ENCODE assay signal across 10 mouse cellular contexts in the genomic region with DNA sequence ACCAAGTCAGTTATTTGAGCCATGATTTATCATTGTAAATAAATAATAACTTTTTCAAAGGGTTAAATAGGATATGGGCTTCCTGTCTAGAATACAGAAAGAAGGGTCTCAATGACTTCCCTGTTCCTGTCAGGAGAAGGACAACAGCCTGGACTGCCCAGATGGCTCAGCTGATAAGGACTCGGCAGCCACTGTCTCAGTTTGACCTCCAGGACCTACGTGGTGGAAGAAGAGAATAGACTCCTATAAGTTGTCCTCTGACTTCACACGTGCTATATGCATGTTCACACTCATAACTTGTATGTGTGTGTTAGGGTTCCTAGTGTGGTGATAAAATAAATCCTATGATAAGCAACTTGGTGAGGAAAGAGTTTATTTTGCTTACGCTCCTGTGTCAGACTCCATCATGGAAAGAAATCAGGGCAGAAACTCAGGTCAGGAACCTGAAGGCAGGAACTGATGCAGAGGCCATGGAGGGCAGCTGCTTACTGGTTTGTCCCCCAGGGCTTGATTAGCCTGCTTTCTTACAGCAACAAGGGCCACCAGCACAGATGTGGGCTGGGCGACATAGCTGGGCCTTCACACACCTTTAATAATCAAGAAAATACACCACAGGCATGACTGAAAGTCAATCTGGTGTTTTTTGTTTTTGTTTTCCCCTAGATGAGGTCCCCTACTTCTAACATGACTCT. TPM values are rescaled to one million over a fixed set of nuclear protein-coding genes. Genes with fewer than 3 reads are reported as not detected.
DNase-seq lines count a peak whose midpoint lies in the region; ATAC-seq and TF ChIP-seq lines count a peak whose summit lies in the region.
"Had no signal": no experiment of that assay in that cellular context is flagged by ENCODE, and none has a peak within 500 bp of the region (broad histone marks: within the 10 kb centered on the region; RNA-seq: fewer than 3 reads in every experiment).

No protein-coding gene starts in this region.

- H3K9ac ChIP-seq in hindbrain, embryonic 15.5 days, result no peak overlapping the region
- H3K9ac ChIP-seq in hindbrain, embryonic 13.5 days, result no peak overlapping the region
- no peak overlapping the region for H3K9ac ChIP-seq in liver, embryonic 11.5 days (ENCODE audit: low read depth, low read length)

- no peak for TF ChIP-seq POLR2A in bone marrow macrophage, adult 2 months (IDR thresholded peaks at IDR 0.05; ENCODE audit: borderline replicate concordance, low read depth, low read length)

- H3K9me3 ChIP-seq in hindbrain, embryonic 15.5 days, result no peaks in the 10 kb centered on the region
- H3K9me3 ChIP-seq in hindbrain, embryonic 13.5 days, result no peaks in the 10 kb centered on the region
- no peaks in the 10 kb centered on the region for H3K9me3 ChIP-seq in liver, embryonic 11.5 days (ENCODE audit: control insufficient read depth, low read length)

- DNase-seq in 416B (ENCODE audit: low read depth), result peak; percentile 34
- no peak for DNase-seq in liver, embryonic 11.5 days (ENCODE audit: low spot score)
- DNase-seq in right cerebral cortex, postnatal 4 days, result no peak
- DNase-seq in c-Kit-positive CD71-positive TER-119-positive erythroid progenitor cells, embryonic 14.5 days (ENCODE audit: low spot score), result no peak
- DNase-seq: adrenal gland, postnatal 25 days; kidney, adult 18-20 months; lung, postnatal 10 days had no signal

- H3K4me3 ChIP-seq in hindbrain, embryonic 15.5 days, result no peak overlapping the region
- H3K4me3 ChIP-seq in hindbrain, embryonic 13.5 days, result no peak overlapping the region
- H3K4me3 ChIP-seq in bone marrow macrophage, adult 2 months (ENCODE audit: insufficient read depth, low read length), result peak overlapping the region; percentile 5; the same call in 1 of the 2 replicates
- no peak overlapping the region for H3K4me3 ChIP-seq in liver, embryonic 11.5 days (ENCODE audit: low read depth, low read length)

- H3K4me1 ChIP-seq in hindbrain, embryonic 15.5 days (replicated peaks), result peaks cover 18% of the 10 kb centered on the region
- H3K4me1 ChIP-seq in hindbrain, embryonic 13.5 days (replicated peaks), result peaks cover 10% of the 10 kb centered on the region
- H3K4me1 ChIP-seq in bone marrow macrophage, adult 2 months (ENCODE audit: control insufficient read depth, insufficient read depth, low read length), result peaks cover 18% of the 10 kb centered on the region
- H3K4me1 ChIP-seq in liver, embryonic 11.5 days (replicated peaks; ENCODE audit: control insufficient read depth, insufficient read depth, low read length), result peaks cover 25% of the 10 kb centered on the region

- 81% methylated on average over 5 of the region's 5 CpGs for WGBS in hindbrain, embryonic 15.5 days
- 77% methylated on average over 5 of the region's 5 CpGs for WGBS in hindbrain, embryonic 13.5 days
- WGBS in liver, embryonic 11.5 days, result 49% methylated on average over 5 of the region's 5 CpGs

- H3K27ac ChIP-seq in hindbrain, embryonic 15.5 days (replicated peaks), result 0 out of 2 replicates have a peak overlapping the region, but pooled peaks have one; percentile 4
- no peak overlapping the region for H3K27ac ChIP-seq in hindbrain, embryonic 13.5 days
- H3K27ac ChIP-seq in bone marrow macrophage, adult 2 months (ENCODE audit: insufficient read depth, low read depth, low read length), result no peak overlapping the region; the same call in 1 of the 2 replicates
- no peak overlapping the region for H3K27ac ChIP-seq in liver, embryonic 11.5 days (ENCODE audit: low read depth, low read length)

- peak overlapping the region; percentile 86; the same call in 1 of the 2 replicates for H3K4me2 ChIP-seq in hindbrain, embryonic 15.5 days
- H3K4me2 ChIP-seq in hindbrain, embryonic 13.5 days, result no peak overlapping the region
- H3K4me2 ChIP-seq in liver, embryonic 11.5 days, result peak overlapping the region; percentile 80

- ATAC-seq in hindbrain, embryonic 15.5 days (ENCODE audit: low FRiP score, low read depth), result no peak
- ATAC-seq in hindbrain, embryonic 13.5 days (ENCODE audit: low FRiP score), result no peak
- no peak for ATAC-seq in liver, embryonic 11.5 days (replicated peaks; ENCODE audit: low FRiP score)

- no peaks in the 10 kb centered on the region for H3K36me3 ChIP-seq in hindbrain, embryonic 15.5 days
- H3K36me3 ChIP-seq in hindbrain, embryonic 13.5 days, result no peaks in the 10 kb centered on the region
- no peaks in the 10 kb centered on the region for H3K36me3 ChIP-seq in liver, embryonic 11.5 days (ENCODE audit: control insufficient read depth, insufficient read depth, low read length)

- H3K27me3 ChIP-seq in hindbrain, embryonic 15.5 days, result no peaks in the 10 kb centered on the region
- 0 out of 2 replicates have a peak, but pooled peaks cover 2% of the 10 kb centered on the region for H3K27me3 ChIP-seq in hindbrain, embryonic 13.5 days
- H3K27me3 ChIP-seq in liver, embryonic 11.5 days (replicated peaks; ENCODE audit: control insufficient read depth, insufficient read depth, low read length), result no peaks in the 10 kb centered on the region

- TF ChIP-seq CTCF in bone marrow macrophage, adult 2 months (IDR thresholded peaks at IDR 0.05; ENCODE audit: low read depth, low read length), result no peak

RNA-seq across cellular contexts. Expression of a gene that starts 1.4 kb away (rescaled TPM):
- 8.1 and 8.4 TPM in 2 replicates for polyA plus RNA-seq in hindbrain, embryonic 15.5 days (2015; fragmentation: Nextera tagmentation; extraction: Ambion mirVana)
- polyA plus RNA-seq in hindbrain, embryonic 13.5 days (2015; fragmentation: Nextera tagmentation; extraction: Ambion mirVana), result 7.5 and 8.4 TPM in 2 replicates
- 77.6 and 78.7 TPM in 2 replicates for polyA plus RNA-seq in bone marrow macrophage, adult 2 months (2012; ENCODE audit: insufficient read depth, insufficient read length, missing spikeins)
- 31.2 and 35.4 TPM in 2 replicates for polyA plus RNA-seq in liver, embryonic 11.5 days (2014; fragmentation: Nextera tagmentation; extraction: Ambion mirVana)
